8 mouse cellular contexts compared by ENCODE assay signal in the genomic region with DNA sequence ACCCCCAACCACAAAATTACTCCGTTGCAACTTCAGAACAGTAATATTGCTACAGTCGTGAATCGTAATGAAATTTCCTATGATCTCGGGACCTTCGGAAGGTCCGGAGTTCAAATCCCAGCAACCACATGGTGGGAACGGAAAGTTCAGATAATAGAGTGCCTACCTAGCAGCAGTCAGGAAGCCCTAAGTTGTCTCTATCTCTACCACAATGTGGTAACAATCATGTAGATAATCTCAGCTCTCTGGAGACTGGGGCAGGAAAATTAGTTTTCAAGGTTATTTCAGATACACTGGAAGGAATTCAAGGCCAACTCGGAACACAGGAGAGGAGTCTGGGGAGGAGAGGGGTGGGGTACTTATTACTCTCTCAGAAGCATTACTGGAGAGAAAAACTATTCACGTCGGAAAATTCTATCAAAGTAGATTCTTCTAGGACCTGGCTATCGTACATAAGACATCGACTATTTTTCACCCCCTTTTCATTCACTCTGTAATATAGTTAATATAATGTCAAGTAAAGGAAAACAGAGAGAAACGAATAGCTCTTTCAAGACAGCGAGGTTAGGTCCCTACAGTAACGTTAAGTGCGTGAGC. TPM values are rescaled to one million over a fixed set of nuclear protein-coding genes. Genes with fewer than 3 reads are reported as not detected.
A peak's percentile ranks its signal among the peaks of the same experiment; 100 is the strongest.
DNase-seq lines count a peak whose midpoint lies in the region; ATAC-seq lines count a peak whose summit lies in the region.
"Had no signal": no experiment of that assay in that cellular context is flagged by ENCODE, and none has a peak within 500 bp of the region (broad histone marks: within the 10 kb centered on the region; RNA-seq: fewer than 3 reads in every experiment).

No protein-coding gene starts in this region.

- DNase-seq in forebrain, embryonic 11.5 days (ENCODE audit: low spot score) = no peak
- no peak for DNase-seq in adrenal gland, postnatal 14 days
- DNase-seq in cerebellum, adult 18-20 months = no peak

- H3K27me3 ChIP-seq in megakaryocyte, embryonic 14.5 days (replicated peaks) = peaks cover 17% of the 10 kb centered on the region
- no peaks in the 10 kb centered on the region for H3K27me3 ChIP-seq in forebrain, embryonic 11.5 days (ENCODE audit: control insufficient read depth, insufficient read depth, low read length)
- H3K27me3 ChIP-seq in limb, embryonic 13.5 days = no peaks in the 10 kb centered on the region
- no peaks in the 10 kb centered on the region for H3K27me3 ChIP-seq in stomach, embryonic 16.5 days (ENCODE audit: control insufficient read depth, insufficient read depth, low read length)

- no peak for ATAC-seq in megakaryocyte, adult 5-6 weeks (ENCODE audit: poor library complexity, severe bottlenecking)
- ATAC-seq in forebrain, embryonic 11.5 days (replicated peaks; ENCODE audit: low FRiP score) = no peak
- ATAC-seq in limb, embryonic 13.5 days (ENCODE audit: low FRiP score, low read depth) = no peak
- 0 out of 2 replicates have a peak, but pooled peaks have one; percentile 2 for ATAC-seq in stomach, embryonic 16.5 days (ENCODE audit: insufficient read depth, low FRiP score)

- H3K9ac ChIP-seq in forebrain, embryonic 11.5 days (ENCODE audit: low read length) = peak overlapping the region; percentile 44; the same call in 1 of the 2 replicates
- peak overlapping the region; percentile 98 for H3K9ac ChIP-seq in limb, embryonic 13.5 days
- peak overlapping the region; percentile 58 for H3K9ac ChIP-seq in stomach, embryonic 16.5 days (ENCODE audit: low read length)

- WGBS in forebrain, embryonic 11.5 days = 40% methylated on average over 16 of the region's 16 CpGs
- 37% methylated on average over 16 of the region's 16 CpGs for WGBS in limb, embryonic 13.5 days
- 35% methylated on average over 16 of the region's 16 CpGs for WGBS in stomach, embryonic 16.5 days

- no peak overlapping the region; the same call in 1 of the 2 replicates for H3K27ac ChIP-seq in forebrain, embryonic 11.5 days (ENCODE audit: low read depth, low read length)
- peak overlapping the region; percentile 49; the same call in 1 of the 2 replicates for H3K27ac ChIP-seq in limb, embryonic 13.5 days
- H3K27ac ChIP-seq in stomach, embryonic 16.5 days (ENCODE audit: low read length) = peak overlapping the region; percentile 99

- H3K4me3 ChIP-seq in megakaryocyte, embryonic 14.5 days (replicated peaks) = peak overlapping the region; percentile 97
- peak overlapping the region; percentile 99 for H3K4me3 ChIP-seq in forebrain, embryonic 11.5 days (ENCODE audit: low read depth, low read length)
- H3K4me3 ChIP-seq in limb, embryonic 13.5 days = peak overlapping the region; percentile 99
- H3K4me3 ChIP-seq in stomach, embryonic 16.5 days (replicated peaks; ENCODE audit: low read length) = peak overlapping the region; percentile 100

- peaks cover 12% of the 10 kb centered on the region for H3K36me3 ChIP-seq in megakaryocyte, embryonic 14.5 days (replicated peaks; ENCODE audit: low read length)
- no peaks in the 10 kb centered on the region for H3K36me3 ChIP-seq in forebrain, embryonic 11.5 days (ENCODE audit: control insufficient read depth, insufficient read depth, low read length)
- peaks cover 11% of the 10 kb centered on the region for H3K36me3 ChIP-seq in limb, embryonic 13.5 days
- no peaks in the 10 kb centered on the region for H3K36me3 ChIP-seq in stomach, embryonic 16.5 days (ENCODE audit: control insufficient read depth, insufficient read depth, low read length)

- peaks cover 42% of the 10 kb centered on the region for H3K4me1 ChIP-seq in megakaryocyte, embryonic 14.5 days
- peaks cover 5% of the 10 kb centered on the region; the same call in 1 of the 2 replicates for H3K4me1 ChIP-seq in forebrain, embryonic 11.5 days (replicated peaks; ENCODE audit: control insufficient read depth, insufficient read depth, low read length)
- peaks cover 41% of the 10 kb centered on the region for H3K4me1 ChIP-seq in limb, embryonic 13.5 days
- H3K4me1 ChIP-seq in stomach, embryonic 16.5 days (ENCODE audit: control insufficient read depth, insufficient read depth, low read length) = peaks cover 34% of the 10 kb centered on the region

- H3K4me2 ChIP-seq in forebrain, embryonic 11.5 days (ENCODE audit: low read depth, low read length, severe bottlenecking) = peak overlapping the region; percentile 48
- peak overlapping the region; percentile 56 for H3K4me2 ChIP-seq in limb, embryonic 13.5 days (replicated peaks)
- H3K4me2 ChIP-seq in stomach, embryonic 16.5 days (ENCODE audit: low read depth, low read length) = peak overlapping the region; percentile 59

- H3K9me3 ChIP-seq in megakaryocyte, embryonic 14.5 days = no peaks in the 10 kb centered on the region
- H3K9me3 ChIP-seq in forebrain, embryonic 11.5 days (ENCODE audit: control insufficient read depth, low read length) = no peaks in the 10 kb centered on the region
- H3K9me3 ChIP-seq in limb, embryonic 13.5 days = no peaks in the 10 kb centered on the region
- H3K9me3 ChIP-seq in stomach, embryonic 16.5 days (replicated peaks; ENCODE audit: control insufficient read depth, low read length) = no peaks in the 10 kb centered on the region

RNA-seq across cellular contexts. Expression of a gene that starts 0.5 kb away (rescaled TPM):
- 29.5 and 45.8 TPM in 2 replicates for polyA plus RNA-seq in megakaryocyte, embryonic 14.5 days (2012; ENCODE audit: insufficient read depth, low replicate concordance)
- 123 and 131 TPM in 2 replicates for total RNA-seq in megakaryocyte, adult 5-6 weeks (2015)
- total RNA-seq in megakaryocyte, adult 5-6 weeks (2017) = 196 and 207 TPM in 2 replicates
- polyA plus RNA-seq in forebrain, embryonic 11.5 days (2014; fragmentation: Nextera tagmentation; extraction: Ambion mirVana) = 110 and 120 TPM in 2 replicates
- 103 and 111 TPM in 2 replicates for polyA plus RNA-seq in limb, embryonic 13.5 days (2015; fragmentation: Nextera tagmentation; extraction: Ambion mirVana)
- 86.8 and 98.3 TPM in 2 replicates for polyA plus RNA-seq in stomach, embryonic 16.5 days (2015; fragmentation: Nextera tagmentation; extraction: Ambion mirVana)
- 97.8 and 100 TPM in 2 replicates for total RNA-seq in adrenal gland, postnatal 14 days (2021)

RNA-seq across cellular contexts. Expression of a gene that starts 23.5 kb away (rescaled TPM):
- polyA plus RNA-seq in megakaryocyte, embryonic 14.5 days (2012; ENCODE audit: insufficient read depth, low replicate concordance) = 9.4 and 33.9 TPM in 2 replicates
- total RNA-seq in megakaryocyte, adult 5-6 weeks (2015) = 117 and 126 TPM in 2 replicates
- total RNA-seq in megakaryocyte, adult 5-6 weeks (2017) = 121 and 130 TPM in 2 replicates
- polyA plus RNA-seq in forebrain, embryonic 11.5 days (2014; fragmentation: Nextera tagmentation; extraction: Ambion mirVana) = 211 and 223 TPM in 2 replicates
- 206 and 213 TPM in 2 replicates for polyA plus RNA-seq in limb, embryonic 13.5 days (2015; fragmentation: Nextera tagmentation; extraction: Ambion mirVana)
- polyA plus RNA-seq in stomach, embryonic 16.5 days (2015; fragmentation: Nextera tagmentation; extraction: Ambion mirVana) = 169 and 179 TPM in 2 replicates
- 76.2 and 84.8 TPM in 2 replicates for total RNA-seq in adrenal gland, postnatal 14 days (2021)

RNA-seq across cellular contexts. Expression of a gene that starts 49.1 kb away (rescaled TPM):
- not detected in 2 replicates for polyA plus RNA-seq in megakaryocyte, embryonic 14.5 days (2012; ENCODE audit: insufficient read depth, low replicate concordance)
- not detected in 2 replicates for total RNA-seq in megakaryocyte, adult 5-6 weeks (2015)
- not detected in 2 replicates for total RNA-seq in megakaryocyte, adult 5-6 weeks (2017)
- not detected in 2 replicates for polyA plus RNA-seq in forebrain, embryonic 11.5 days (2014; fragmentation: Nextera tagmentation; extraction: Ambion mirVana)
- polyA plus RNA-seq in limb, embryonic 13.5 days (2015; fragmentation: Nextera tagmentation; extraction: Ambion mirVana) = 0.03 TPM in 1 of 2 replicates, not detected in the other
- polyA plus RNA-seq in stomach, embryonic 16.5 days (2015; fragmentation: Nextera tagmentation; extraction: Ambion mirVana) = 16.9 and 28.7 TPM in 2 replicates
- not detected in 2 replicates for total RNA-seq in adrenal gland, postnatal 14 days (2021)
- total RNA-seq: neutrophil, adult 5-6 weeks had no signal

Comparison
In these comparisons a context has a peak if more than half of its experiments do, and no peak if none do; other contexts are left out.
1. H3K9ac ChIP-seq: peak in every context shown above with its lines; median percentile 98 in limb, embryonic 13.5 days; 58 in stomach, embryonic 16.5 days; 44 in forebrain, embryonic 11.5 days.
2. RNA of a gene that starts 49.1 kb away (polyA plus RNA-seq): 16.9 to 28.7 TPM in stomach, embryonic 16.5 days; 0.03 TPM in limb, embryonic 13.5 days, not detected in forebrain, embryonic 11.5 days and not detected in megakaryocyte, embryonic 14.5 days; every median in the first group is over 10 times any median in the second.
3. Peak in every context shown above with its lines, with median percentiles within 50 percentile points of each other: H3K4me3 ChIP-seq and H3K4me2 ChIP-seq.